Mouse (Mus musculus) kidney, embryonic 15.5 days (tissue): ENCODE results near the gene Gm21209. TPM values are rescaled to one million over a fixed set of nuclear protein-coding genes. Genes with fewer than 3 reads are reported as not detected.
"Not testable (repeated sequence)": the region's sequence is repeated elsewhere in the genome, so short reads cannot be mapped to it uniquely, and the experiment has no call there.

ENCODE experiments used
- ATAC-seq: fragments of 200-750 bp; cut with Nextera tagmentation; replicated peaks from 2 replicates; pipeline ENCODE4 v1.8.0; 2017; ENCODE audit warnings: moderate TSS enrichment; ENCODE audit not compliant: low FRiP score
- H3K27ac ChIP-seq: fragments of 300-500 bp; sonication (generic); 2 replicates; pipeline ENCODE4 v1.5.1; 2015; ENCODE audit warnings: mild to moderate bottlenecking, inconsistent platforms
- H3K27me3 ChIP-seq: fragments of 300-500 bp; sonication (generic); 2 replicates; pipeline ENCODE4 v1.6.1; 2015; ENCODE audit warnings: inconsistent platforms
- H3K36me3 ChIP-seq: fragments of 300-500 bp; sonication (generic); 2 replicates; pipeline ENCODE4 v1.6.1; 2015; ENCODE audit warnings: inconsistent platforms
- H3K4me1 ChIP-seq: fragments of 300-500 bp; sonication (generic); 2 replicates; pipeline ENCODE4 v1.6.1; 2015; ENCODE audit warnings: inconsistent platforms
- H3K4me2 ChIP-seq: fragments of 300-500 bp; sonication (generic); 2 replicates; pipeline ENCODE4 v1.6.1; 2015; ENCODE audit warnings: moderate library complexity, mild to moderate bottlenecking, inconsistent platforms
- H3K4me3 ChIP-seq: fragments of 300-500 bp; sonication (generic); replicated peaks from 2 replicates; pipeline ENCODE4 v1.5.1; 2015; ENCODE audit warnings: mild to moderate bottlenecking, inconsistent platforms
- H3K9ac ChIP-seq: fragments of 300-500 bp; sonication (generic); 2 replicates; pipeline ENCODE4 v1.6.1; 2015; ENCODE audit warnings: mild to moderate bottlenecking, inconsistent platforms
- H3K9me3 ChIP-seq: fragments of 300-500 bp; sonication (generic); replicated peaks from 2 replicates; pipeline ENCODE4 v1.6.1; 2016; ENCODE audit warnings: inconsistent platforms
- WGBS: fragments of 180-500 bp; shearing (Covaris S2); methylation state at CpG from one replicate; pipeline ENCODE4 v1.1.7; 2015; ENCODE audit warnings: mixed read lengths; 5-methylcytosine and 5-hydroxymethylcytosine counted together
- polyA plus RNA-seq: library from polyadenylated mRNA; unstranded; fragments of >200 nt; fragmentation: Nextera tagmentation; extraction: Ambion mirVana; gene quantifications from 2 replicates; pipeline ENCODE4 v1.2.1, GENCODE M21; 2015

Gm21209 gene
- polyA plus RNA-seq: not detected in 2 replicates

DNA sequence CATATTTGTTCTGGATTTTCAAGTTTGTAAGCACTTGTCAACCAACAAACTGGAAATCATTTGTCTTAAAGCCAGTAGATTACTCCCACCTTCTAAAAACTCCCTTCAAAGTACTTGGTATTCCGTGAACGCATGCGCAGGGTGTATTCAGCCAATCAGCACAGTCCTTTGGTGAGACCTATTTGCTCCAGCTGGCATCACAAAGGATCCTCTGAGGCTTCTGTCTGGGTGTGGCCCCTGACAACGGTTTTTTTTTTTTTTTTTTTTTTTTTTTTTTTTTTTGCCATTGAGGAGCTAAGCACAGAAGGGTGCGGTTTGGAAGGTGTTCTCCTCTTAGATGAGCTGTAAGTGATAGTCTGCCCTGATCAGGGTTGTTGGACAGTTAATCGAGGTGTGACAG is at the start of gene Gm21209:
TSS of gene Gm21209 (plus strand) at position 301 of the 400 bp plus-strand sequence.
- not testable (repeated sequence) for H3K9ac ChIP-seq, H3K4me2 ChIP-seq, H3K9me3 ChIP-seq, H3K27me3 ChIP-seq, H3K36me3 ChIP-seq, ATAC-seq, H3K4me1 ChIP-seq, H3K27ac ChIP-seq, H3K4me3 ChIP-seq
- WGBS: no CpG with 5 or more reads among the region's 6 CpGs
